Mouse (Mus musculus) heart, embryonic 12.5 days (tissue): ENCODE data around the gene Ap1b1. TPM values are rescaled to one million over a fixed set of nuclear protein-coding genes. Genes with fewer than 3 reads are reported as not detected.
A peak's percentile ranks its signal among the peaks of the same experiment; 100 is the strongest.

ENCODE experiments used
- ATAC-seq: fragments of 200-750 bp; cut with Nextera tagmentation; 2 replicates; pipeline ENCODE4 v1.8.0; 2017; ENCODE audit warnings: moderate TSS enrichment, moderate library complexity; ENCODE audit not compliant: insufficient number of reproducible peaks, low FRiP score
- H3K27ac ChIP-seq: fragments of 300-500 bp; sonication (generic); 2 replicates; pipeline ENCODE4 v1.5.1; 2016; ENCODE audit warnings: mild to moderate bottlenecking, moderate library complexity; ENCODE audit not compliant: poor library complexity, severe bottlenecking
- H3K27me3 ChIP-seq: fragments of 300-500 bp; sonication (generic); replicated peaks from 2 replicates; pipeline ENCODE4 v1.6.1; 2016; ENCODE audit warnings: mild to moderate bottlenecking, moderate library complexity
- H3K36me3 ChIP-seq: fragments of 300-500 bp; sonication (generic); 2 replicates; pipeline ENCODE4 v1.6.1; 2016; ENCODE audit warnings: mild to moderate bottlenecking, moderate library complexity
- H3K4me1 ChIP-seq: fragments of 300-500 bp; sonication (generic); replicated peaks from 2 replicates; pipeline ENCODE4 v1.6.1; 2016; ENCODE audit warnings: mild to moderate bottlenecking
- H3K4me2 ChIP-seq: fragments of 300-500 bp; sonication (generic); 2 replicates; pipeline ENCODE4 v1.6.1; 2016; ENCODE audit warnings: mild to moderate bottlenecking, moderate library complexity
- H3K4me3 ChIP-seq: fragments of 300-500 bp; sonication (generic); 2 replicates; pipeline ENCODE4 v1.5.1; 2016; ENCODE audit warnings: mild to moderate bottlenecking
- H3K9ac ChIP-seq: fragments of 300-500 bp; sonication (generic); 2 replicates; pipeline ENCODE4 v1.6.1; 2016; ENCODE audit warnings: mild to moderate bottlenecking, moderate library complexity
- H3K9me3 ChIP-seq: fragments of 300-500 bp; sonication (generic); replicated peaks from 2 replicates; pipeline ENCODE4 v1.6.1; 2016; ENCODE audit warnings: mild to moderate bottlenecking, moderate library complexity
- WGBS: fragments of 180-500 bp; shearing (Covaris S2); methylation state at CpG from one replicate; pipeline ENCODE4 v1.1.7; 2016; 5-methylcytosine and 5-hydroxymethylcytosine counted together
- polyA plus RNA-seq: library from polyadenylated mRNA; unstranded; fragments of >200 nt; fragmentation: Nextera tagmentation; extraction: Ambion mirVana; gene quantifications from 2 replicates; pipeline ENCODE4 v1.2.1, GENCODE M21; 2016

Ap1b1 gene
- polyA plus RNA-seq, 1 experiment from 2014 or later: 56.4 TPM

DNA sequence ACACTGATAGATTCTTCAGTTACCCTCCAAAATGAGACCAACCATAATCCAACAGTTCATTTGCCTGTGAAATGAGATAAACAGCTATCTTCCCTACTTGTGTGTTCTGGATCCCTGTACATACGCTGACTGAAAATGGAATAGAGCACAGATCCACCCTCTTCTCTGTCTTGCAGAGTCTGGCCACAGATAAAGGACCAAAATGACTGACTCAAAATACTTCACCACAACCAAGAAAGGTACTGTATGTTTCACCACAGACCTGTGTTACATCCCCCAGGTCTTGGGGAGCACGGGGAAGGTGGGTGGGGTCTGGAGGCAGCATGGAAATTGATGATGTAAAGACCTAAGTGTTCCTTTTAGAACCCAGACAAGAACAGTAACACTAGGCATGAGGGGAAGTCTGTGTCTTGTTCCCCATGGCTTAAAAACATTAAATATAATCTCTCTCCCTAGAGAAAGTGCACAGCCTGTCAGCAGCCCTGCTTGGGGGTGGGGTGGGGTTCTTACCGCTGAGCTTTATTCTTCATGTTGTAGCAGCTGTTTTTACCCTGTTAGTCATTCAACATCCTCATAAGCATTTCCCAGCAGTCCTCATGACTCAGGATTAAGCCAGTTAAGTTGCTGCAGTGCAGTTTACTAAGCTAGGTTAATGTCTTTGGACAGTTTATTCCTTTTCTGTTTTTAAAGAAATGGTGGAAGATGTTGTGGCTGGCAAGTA, 22.9 kb downstream of the Ap1b1 start:
- Histone ChIP-seq H3K4me3 (no peak overlapping the region), H3K36me3 (peaks cover 26% of the 10 kb centered on the region), H3K9me3 (no peaks in the 10 kb centered on the region), H3K4me1 (peaks cover 11% of the 10 kb centered on the region), H3K27me3 (no peaks in the 10 kb centered on the region), H3K9ac (no peak overlapping the region), H3K27ac (no peak overlapping the region), H3K4me2 (no peak overlapping the region)
- WGBS: 61% methylated on average over 3 of the region's 3 CpGs
- peak; percentile 46; the same call in 1 of the 2 replicates for ATAC-seq

DNA sequence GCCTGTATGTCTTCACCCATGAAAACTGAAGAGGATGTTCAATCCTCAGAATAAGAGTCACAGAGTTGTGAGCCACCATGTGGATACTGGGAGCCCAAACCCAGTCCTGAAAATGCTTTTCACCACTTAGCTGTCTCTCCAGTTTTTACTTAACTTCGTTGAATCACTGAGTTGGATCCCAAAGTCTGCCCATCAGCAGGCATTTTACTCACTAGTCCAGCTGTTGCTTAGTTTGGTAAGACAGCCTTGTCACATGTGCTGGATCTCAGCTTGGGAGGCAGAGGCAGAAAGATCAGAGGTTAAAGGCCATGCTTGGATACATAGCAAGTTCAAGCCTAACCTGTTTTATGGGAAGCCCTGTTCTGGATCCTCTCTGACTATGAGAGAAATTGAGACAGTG, 23.6 kb downstream of the Ap1b1 start:
- H3K4me3 ChIP-seq: no peak overlapping the region
- H3K9me3 ChIP-seq: no peaks in the 10 kb centered on the region
- no peaks in the 10 kb centered on the region for H3K27me3 ChIP-seq
- H3K9ac ChIP-seq: no peak overlapping the region
- ATAC-seq: no peak
- no peak overlapping the region for H3K4me2 ChIP-seq
- peaks cover 11% of the 10 kb centered on the region for H3K4me1 ChIP-seq
- H3K36me3 ChIP-seq: peaks cover 33% of the 10 kb centered on the region
- no peak overlapping the region for H3K27ac ChIP-seq
- 85% methylated on average over 1 of the region's 1 CpGs for WGBS

DNA sequence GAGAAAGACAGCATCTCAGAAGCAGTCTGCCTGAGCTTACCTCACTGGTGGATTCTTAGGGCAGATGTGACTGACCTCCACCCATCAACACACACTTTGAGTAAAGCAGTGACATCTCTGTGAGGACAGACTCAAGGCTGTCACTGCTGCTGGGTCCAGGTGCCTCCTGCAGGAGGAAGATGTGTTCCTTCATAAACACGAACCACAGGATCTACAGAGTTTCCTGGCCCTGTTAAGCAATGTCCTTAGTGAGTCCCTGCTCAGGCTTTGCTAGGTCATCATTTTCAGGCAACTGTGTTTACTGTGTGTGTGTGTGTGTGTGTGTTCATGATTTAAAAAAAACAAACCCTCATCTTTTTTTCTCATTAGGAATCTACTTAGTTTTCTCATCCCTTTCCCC, 24.9 kb downstream of the Ap1b1 start:
- no peak overlapping the region for H3K9ac ChIP-seq
- H3K36me3 ChIP-seq: peaks cover 45% of the 10 kb centered on the region
- no peak overlapping the region for H3K4me2 ChIP-seq
- H3K4me1 ChIP-seq: peaks cover 11% of the 10 kb centered on the region
- WGBS: 78% methylated on average over 1 of the region's 1 CpGs
- ATAC-seq: no peak
- H3K4me3 ChIP-seq: no peak overlapping the region
- no peaks in the 10 kb centered on the region for H3K27me3 ChIP-seq
- no peaks in the 10 kb centered on the region for H3K9me3 ChIP-seq
- no peak overlapping the region for H3K27ac ChIP-seq

DNA sequence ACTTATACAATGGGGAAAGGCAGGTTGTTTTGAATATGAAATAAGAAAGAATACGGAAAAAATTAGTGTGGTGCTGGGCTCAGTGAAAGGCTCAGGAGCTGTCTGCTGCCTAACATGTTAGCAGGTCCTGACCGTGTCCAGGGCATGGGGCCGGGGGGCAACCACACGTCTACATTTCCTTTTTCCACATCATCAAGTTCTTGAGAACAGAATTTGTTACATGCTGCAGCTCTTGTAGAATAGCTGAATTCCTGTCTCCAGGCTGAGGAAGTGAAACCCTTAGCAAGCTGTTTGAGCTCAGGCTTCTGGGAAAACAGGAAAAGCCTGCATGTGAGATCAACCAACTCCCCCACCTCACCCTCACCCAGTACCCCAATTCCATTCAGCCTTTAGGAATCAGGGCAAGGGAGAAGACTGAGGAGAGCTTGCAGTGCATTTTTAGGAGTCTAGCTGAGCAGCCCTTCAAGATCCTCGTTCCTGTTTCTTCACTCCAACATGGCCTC, 25.6 kb downstream of the Ap1b1 start:
- WGBS: 71% methylated on average over 5 of the region's 5 CpGs
- ATAC-seq: no peak

DNA sequence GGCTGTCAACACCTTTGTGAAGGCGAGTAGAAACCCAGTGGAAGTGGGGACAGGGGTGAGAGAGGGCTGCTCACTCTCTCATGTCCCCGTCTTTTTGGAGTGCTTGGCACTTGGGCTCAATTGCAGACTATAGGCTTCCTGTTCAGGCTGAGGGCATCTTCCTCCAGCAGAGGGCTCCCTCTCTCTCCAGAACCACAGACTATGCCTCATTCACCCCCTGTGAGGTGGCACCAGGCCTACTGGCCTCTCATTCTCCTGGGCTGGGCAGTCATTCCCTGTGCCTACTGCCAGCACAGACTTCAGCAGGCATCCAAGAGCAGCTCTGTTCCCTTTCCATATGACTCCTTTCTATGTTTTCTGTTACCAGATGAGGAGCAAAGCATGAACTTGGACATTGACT, 29.1 kb downstream of the Ap1b1 start:
- Histone ChIP-seq H3K9me3 (no peaks in the 10 kb centered on the region), H3K27me3 (no peaks in the 10 kb centered on the region), H3K9ac (no peak overlapping the region), H3K4me1 (0 out of 2 replicates have a peak, but pooled peaks cover 4% of the 10 kb centered on the region), H3K4me3 (no peak overlapping the region), H3K27ac (no peak overlapping the region), H3K4me2 (no peak overlapping the region), H3K36me3 (peaks cover 84% of the 10 kb centered on the region)
- ATAC-seq: no peak
- 31% methylated on average over 2 of the region's 2 CpGs for WGBS

More for the DNA sequence above, 25.6 kb downstream of the Ap1b1 start:
- H3K4me2 ChIP-seq: no peak overlapping the region
- no peak overlapping the region for H3K9ac ChIP-seq
- peaks cover 53% of the 10 kb centered on the region for H3K36me3 ChIP-seq
- H3K27me3 ChIP-seq: no peaks in the 10 kb centered on the region
- H3K9me3 ChIP-seq: no peaks in the 10 kb centered on the region
- no peak overlapping the region for H3K27ac ChIP-seq
- no peak overlapping the region for H3K4me3 ChIP-seq
- H3K4me1 ChIP-seq: peaks cover 11% of the 10 kb centered on the region

DNA sequence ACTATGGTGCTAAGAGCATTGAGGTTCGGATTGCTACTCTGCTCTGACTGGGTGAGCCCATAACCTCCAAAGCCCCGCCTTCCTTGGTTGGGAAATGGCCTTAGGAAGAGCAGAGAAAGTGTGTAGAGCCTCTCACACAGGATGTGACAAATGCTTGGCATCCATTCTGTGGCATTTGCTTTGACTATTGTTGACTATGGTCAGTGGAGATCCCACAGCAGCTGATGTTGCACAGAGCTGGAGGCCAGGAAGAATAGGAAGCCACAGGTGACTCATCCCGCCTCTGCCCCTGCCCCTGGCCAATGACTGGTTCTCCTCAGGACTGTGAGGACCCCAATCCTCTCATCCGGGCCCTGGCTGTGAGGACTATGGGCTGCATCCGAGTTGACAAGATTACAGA, 29.7 kb downstream of the Ap1b1 start:
- peaks cover 84% of the 10 kb centered on the region for H3K36me3 ChIP-seq
- 85% methylated on average over 5 of the region's 5 CpGs for WGBS

DNA sequence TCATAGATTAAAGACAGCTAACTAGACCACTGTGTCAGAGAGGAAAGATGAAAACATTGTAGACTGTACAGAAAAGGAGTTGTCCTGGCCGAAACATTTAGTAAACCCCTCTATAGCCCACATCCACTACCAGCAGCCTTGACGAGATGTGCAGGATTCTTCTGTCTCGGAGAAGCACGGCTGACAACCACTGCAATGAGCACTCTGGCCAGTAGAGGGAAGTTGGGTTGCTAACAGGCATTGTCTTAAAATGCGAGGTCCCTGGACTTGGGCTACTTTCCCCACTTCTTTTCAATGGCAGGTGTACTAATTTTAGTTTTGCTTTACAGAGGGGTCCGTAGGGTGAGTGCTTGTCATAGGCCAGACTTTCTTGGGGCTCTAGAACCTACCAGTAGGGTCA, 30.9 kb downstream of the Ap1b1 start:
- H3K9me3 ChIP-seq: no peaks in the 10 kb centered on the region
- H3K4me1 ChIP-seq: no peaks in the 10 kb centered on the region
- H3K36me3 ChIP-seq: peaks cover 79% of the 10 kb centered on the region
- no peak overlapping the region for H3K27ac ChIP-seq
- H3K4me3 ChIP-seq: no peak overlapping the region
- H3K9ac ChIP-seq: no peak overlapping the region
- no peak overlapping the region for H3K4me2 ChIP-seq
- ATAC-seq: no peak
- no peaks in the 10 kb centered on the region for H3K27me3 ChIP-seq
- 70% methylated on average over 6 of the region's 6 CpGs for WGBS

More for the DNA sequence above, 29.7 kb downstream of the Ap1b1 start:
- Histone ChIP-seq H3K27ac (no peak overlapping the region), H3K9ac (no peak overlapping the region), H3K9me3 (no peaks in the 10 kb centered on the region), H3K4me3 (no peak overlapping the region), H3K4me2 (no peak overlapping the region), H3K4me1 (0 out of 2 replicates have a peak, but pooled peaks cover 4% of the 10 kb centered on the region), H3K27me3 (no peaks in the 10 kb centered on the region)
- ATAC-seq: no peak

DNA sequence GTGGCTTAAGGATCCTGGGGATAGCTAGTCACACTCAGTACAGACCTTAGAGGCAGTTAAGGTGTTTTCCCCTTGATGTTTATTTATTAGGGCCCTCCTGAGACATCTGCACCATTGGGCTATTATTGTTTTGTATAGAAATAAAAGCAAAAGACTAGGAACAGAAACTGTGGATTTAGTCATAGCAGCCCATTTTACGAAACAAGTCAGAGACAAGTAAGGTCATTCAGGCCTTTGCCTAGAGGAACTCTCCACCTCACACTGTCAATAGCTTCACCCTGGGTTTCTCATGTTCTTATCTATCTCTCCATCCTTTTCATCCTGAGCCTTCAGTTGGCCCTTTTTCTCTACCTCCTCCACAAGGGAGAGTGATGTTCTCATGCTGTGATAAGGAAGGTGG, 38.5 kb downstream of the Ap1b1 start:
- H3K4me2 ChIP-seq: no peak overlapping the region
- WGBS: 98% methylated on average over 1 of the region's 1 CpGs
- H3K36me3 ChIP-seq: peaks cover 82% of the 10 kb centered on the region
- no peak overlapping the region for H3K4me3 ChIP-seq
- ATAC-seq: no peak
- H3K9ac ChIP-seq: no peak overlapping the region
- no peaks in the 10 kb centered on the region for H3K27me3 ChIP-seq
- H3K27ac ChIP-seq: no peak overlapping the region
- no peaks in the 10 kb centered on the region for H3K9me3 ChIP-seq
- H3K4me1 ChIP-seq: no peaks in the 10 kb centered on the region

DNA sequence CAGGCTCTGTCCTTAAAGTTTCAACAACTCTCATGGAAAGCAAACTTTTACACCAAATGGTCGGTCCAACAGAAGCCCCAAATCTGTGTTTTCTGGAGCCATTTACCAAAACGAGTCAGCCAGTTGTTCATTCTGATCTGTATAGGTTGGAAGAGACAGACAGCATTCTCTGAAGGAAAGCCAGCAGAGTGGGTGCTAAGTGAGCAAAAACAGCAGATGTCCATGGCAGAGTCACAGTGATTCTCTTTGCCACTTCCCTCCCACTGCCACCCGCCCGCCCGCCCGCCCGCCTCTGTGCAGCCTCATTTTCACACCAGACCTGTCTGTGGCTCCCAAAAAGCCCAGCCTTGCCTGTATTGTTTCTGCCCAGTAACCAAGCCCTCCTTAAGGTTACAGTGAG, 41.6 kb downstream of the Ap1b1 start:
- Histone ChIP-seq H3K9ac (no peak overlapping the region), H3K4me2 (no peak overlapping the region), H3K27ac (no peak overlapping the region), H3K9me3 (no peaks in the 10 kb centered on the region), H3K27me3 (no peaks in the 10 kb centered on the region), H3K36me3 (peaks cover 99% of the 10 kb centered on the region), H3K4me3 (no peak overlapping the region), H3K4me1 (peaks cover 3% of the 10 kb centered on the region; the same call in 1 of the 2 replicates)
- 93% methylated on average over 7 of the region's 7 CpGs for WGBS
- no peak for ATAC-seq

DNA sequence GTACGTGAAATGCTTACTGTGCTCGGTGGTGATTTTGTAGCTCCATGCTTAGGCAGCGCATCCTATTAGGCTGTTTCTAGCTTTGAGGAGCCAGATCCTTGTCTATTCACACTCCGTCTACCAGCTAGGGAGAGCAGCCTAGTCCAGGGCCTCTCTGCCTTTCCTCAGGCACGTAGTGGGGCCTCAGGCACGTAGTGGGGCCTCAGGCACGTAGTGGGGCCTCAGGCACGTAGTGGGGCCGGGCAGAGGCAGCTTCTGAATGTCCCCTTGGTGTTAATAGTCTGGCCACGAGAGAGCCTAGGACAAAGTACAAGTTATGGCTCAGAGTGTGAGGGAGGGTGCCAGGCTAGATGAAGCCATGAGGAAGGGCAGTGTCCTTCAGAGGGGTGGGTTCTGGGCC, 46.1 kb downstream of the Ap1b1 start:
- no peak for ATAC-seq
- H3K4me1 ChIP-seq: peaks cover 4% of the 10 kb centered on the region; the same call in 1 of the 2 replicates
- H3K36me3 ChIP-seq: peaks cover 96% of the 10 kb centered on the region
- no peak overlapping the region for H3K4me2 ChIP-seq
- no peak overlapping the region for H3K4me3 ChIP-seq
- no peak overlapping the region for H3K9ac ChIP-seq
- H3K27ac ChIP-seq: no peak overlapping the region
- H3K27me3 ChIP-seq: no peaks in the 10 kb centered on the region
- no peaks in the 10 kb centered on the region for H3K9me3 ChIP-seq
- 93% methylated on average over 10 of the region's 10 CpGs for WGBS

DNA sequence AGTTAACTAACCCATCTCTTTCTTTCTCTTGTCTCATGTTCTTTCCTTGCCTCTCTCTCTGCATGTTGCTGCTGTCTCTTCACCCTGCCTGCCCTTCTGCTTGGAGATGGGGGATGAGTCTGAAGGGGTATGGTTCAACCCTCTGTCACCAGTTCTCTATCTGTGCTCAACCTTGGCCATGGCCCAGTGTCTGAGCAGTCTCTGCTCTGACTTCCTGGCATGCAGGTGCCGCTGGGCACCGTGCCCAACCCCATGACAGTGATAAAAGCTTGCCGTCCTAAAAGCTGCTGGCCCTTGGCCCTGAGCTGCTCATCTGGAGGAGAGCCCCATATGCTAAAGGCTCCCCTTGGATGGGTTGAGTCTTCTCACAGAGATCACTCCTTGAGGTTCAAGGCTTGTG, 46.5 kb downstream of the Ap1b1 start:
- Histone ChIP-seq H3K27ac (no peak overlapping the region), H3K4me2 (no peak overlapping the region), H3K36me3 (peaks cover 96% of the 10 kb centered on the region), H3K9ac (no peak overlapping the region), H3K4me3 (no peak overlapping the region), H3K9me3 (no peaks in the 10 kb centered on the region), H3K4me1 (peaks cover 4% of the 10 kb centered on the region; the same call in 1 of the 2 replicates), H3K27me3 (no peaks in the 10 kb centered on the region)
- WGBS: 80% methylated on average over 3 of the region's 3 CpGs
- ATAC-seq: no peak

DNA sequence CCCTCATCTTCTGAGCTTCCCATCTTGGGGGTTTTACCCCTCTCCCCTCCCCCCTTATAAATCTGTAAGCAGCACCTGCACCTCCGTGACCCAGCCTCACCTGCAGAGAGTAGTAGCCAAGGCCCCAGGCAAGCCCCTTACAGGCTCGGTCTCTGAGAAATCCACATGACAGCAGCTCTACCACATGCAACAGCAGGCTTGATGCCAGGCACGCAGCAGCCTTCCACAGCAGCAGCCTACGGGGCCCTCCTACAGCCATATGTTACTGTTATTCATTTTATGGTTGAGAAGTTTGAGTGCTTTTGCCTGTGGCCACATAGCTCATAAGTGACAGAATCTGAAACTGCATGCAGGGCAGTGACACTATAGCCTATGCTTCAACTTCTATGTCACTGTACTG, 48.8 kb downstream of the Ap1b1 start:
- peaks cover 5% of the 10 kb centered on the region; the same call in 1 of the 2 replicates for H3K4me1 ChIP-seq
- H3K36me3 ChIP-seq: peaks cover 97% of the 10 kb centered on the region
- H3K27me3 ChIP-seq: no peaks in the 10 kb centered on the region
- 92% methylated on average over 4 of the region's 4 CpGs for WGBS
- H3K9ac ChIP-seq: no peak overlapping the region
- H3K27ac ChIP-seq: no peak overlapping the region
- no peak overlapping the region for H3K4me2 ChIP-seq
- H3K4me3 ChIP-seq: no peak overlapping the region
- H3K9me3 ChIP-seq: no peaks in the 10 kb centered on the region
- ATAC-seq: no peak
